Mouse (Mus musculus) heart, postnatal 0 days (tissue): ENCODE measurements around the gene Atp13a4.

Source experiments
- CTCF ChIP-seq: IDR thresholded peaks from 2 replicates; pipeline ENCODE4 v1.5.1; 2016; ENCODE audit warnings: antibody characterized with exemption, control low read depth, low read depth
- EP300 ChIP-seq: IDR thresholded peaks from 2 replicates; pipeline ENCODE4 v1.6.1; 2016; ENCODE audit warnings: antibody characterized with exemption, low read depth

DNA sequence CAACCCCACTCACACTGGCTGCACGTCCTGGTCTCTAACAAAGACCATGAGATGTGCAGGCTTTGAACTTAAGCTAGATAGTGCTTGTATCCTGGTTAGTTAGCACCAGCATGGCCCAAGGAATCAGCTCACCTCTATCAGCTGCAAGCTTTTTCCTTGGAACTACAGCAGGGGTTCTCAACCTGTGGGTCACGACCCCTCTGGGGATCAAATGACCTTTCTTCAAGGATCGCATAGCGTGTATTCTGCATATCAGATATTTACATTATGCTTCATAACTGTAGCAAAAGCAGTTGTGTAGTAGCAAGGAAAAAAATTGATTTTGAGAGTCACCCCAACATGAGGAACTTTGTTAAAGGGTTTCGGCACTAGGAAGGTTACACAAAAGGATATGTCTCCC lies 15.0 kb upstream of the Atp13a4 start:
- TF ChIP-seq CTCF (no peak), EP300 (no peak)
